Mouse (Mus musculus) liver, postnatal 0 days (tissue): Measurements from ENCODE around the gene Hcfc2. TPM values are rescaled to one million over a fixed set of nuclear protein-coding genes. Genes with fewer than 3 reads are reported as not detected.

Experiments used
- ATAC-seq: fragments of 200-750 bp; cut with Nextera tagmentation; 2 replicates; pipeline ENCODE4 v1.8.0; 2017; ENCODE audit warnings: mild to moderate bottlenecking, moderate library complexity
- DNase-seq: peaks from one replicate; pipeline ENCODE4 v3.0.0-alpha.2; 2016
- H3K27ac ChIP-seq: fragments of 300-500 bp; sonication (generic); 2 replicates; pipeline ENCODE4 v1.5.1; 2014; ENCODE audit warnings: antibody characterized with exemption, moderate library complexity, mild to moderate bottlenecking, low read depth
- H3K27me3 ChIP-seq: fragments of 300-500 bp; sonication (generic); 2 replicates; pipeline ENCODE4 v1.6.1; 2014; ENCODE audit warnings: low read length, control low read depth, mixed read lengths; ENCODE audit not compliant: insufficient read depth
- H3K36me3 ChIP-seq: fragments of 300-500 bp; sonication (generic); replicated peaks from 2 replicates; pipeline ENCODE4 v1.6.1; 2014; ENCODE audit warnings: mild to moderate bottlenecking, control low read depth, low read length, moderate library complexity, mixed read lengths; ENCODE audit not compliant: insufficient read depth
- H3K4me1 ChIP-seq: fragments of 300-500 bp; sonication (generic); 2 replicates; pipeline ENCODE4 v1.6.1; 2014; ENCODE audit warnings: antibody characterized with exemption, mild to moderate bottlenecking, control low read depth; ENCODE audit not compliant: insufficient read depth
- H3K4me2 ChIP-seq: fragments of 300-500 bp; sonication (generic); 2 replicates; pipeline ENCODE4 v1.6.1; 2014; ENCODE audit warnings: low read depth, mild to moderate bottlenecking, low read length, moderate library complexity, mixed read lengths
- H3K4me3 ChIP-seq: fragments of 300-500 bp; sonication (generic); 2 replicates; pipeline ENCODE4 v1.5.1; 2014; ENCODE audit warnings: low read depth, low read length
- H3K9ac ChIP-seq: fragments of 300-500 bp; sonication (generic); replicated peaks from 2 replicates; pipeline ENCODE4 v1.6.1; 2014; ENCODE audit warnings: mild to moderate bottlenecking, moderate library complexity
- H3K9me3 ChIP-seq: fragments of 300-500 bp; sonication (generic); 2 replicates; pipeline ENCODE4 v1.6.1; 2016; ENCODE audit warnings: mild to moderate bottlenecking, control low read depth, low read length, mixed read lengths
- CTCF ChIP-seq: sonication (generic); IDR thresholded peaks from 2 replicates; pipeline ENCODE4 v1.5.1; 2016; ENCODE audit warnings: antibody characterized with exemption, low read depth
- EP300 ChIP-seq: IDR thresholded peaks from 2 replicates; pipeline ENCODE4 v1.6.1; 2016; ENCODE audit warnings: antibody characterized with exemption, low read depth, mild to moderate bottlenecking
- WGBS: fragments of 180-500 bp; shearing (Covaris S2); extraction: QIAGEN DNeasy Blood & Tissue Kit; methylation state at CpG from one replicate; pipeline ENCODE4 v1.1.7; 2014; ENCODE audit not compliant: insufficient replicate concordance; 5-methylcytosine and 5-hydroxymethylcytosine counted together
- polyA plus RNA-seq: library from polyadenylated mRNA; unstranded; fragments of >200 nt; fragmentation: Nextera tagmentation; extraction: Ambion mirVana; gene quantifications from 2 replicates; pipeline ENCODE4 v1.2.1, GENCODE M21; 2015

Hcfc2 gene
- polyA plus RNA-seq, 1 experiment from 2014 or later, result 11.9 TPM

- H3K4me2 ChIP-seq, result peak overlapping the region; percentile 84
- H3K27me3 ChIP-seq, result no peaks in the 10 kb centered on the region
- peak overlapping the region; percentile 46 for H3K9ac ChIP-seq
- no peak for TF ChIP-seq CTCF
- ATAC-seq, result no peak
- H3K36me3 ChIP-seq, result peaks cover 44% of the 10 kb centered on the region
- peak overlapping the region; percentile 67 for H3K27ac ChIP-seq
- H3K4me3 ChIP-seq, result no peak overlapping the region
- WGBS, result 66% methylated on average over 9 of the region's 9 CpGs
- DNase-seq, result no peak
- H3K4me1 ChIP-seq, result peaks cover 51% of the 10 kb centered on the region
- H3K9me3 ChIP-seq, result no peaks in the 10 kb centered on the region
These were observed 65.3 kb downstream of the Hcfc2 start for GRCm38 (mm10) chr10:82761037-82761811.

- Histone ChIP-seq H3K36me3 (peaks cover 30% of the 10 kb centered on the region), H3K4me3 (peak overlapping the region; percentile 84), H3K27ac (peak overlapping the region; percentile 99), H3K9me3 (no peaks in the 10 kb centered on the region), H3K27me3 (no peaks in the 10 kb centered on the region), H3K9ac (peak overlapping the region; percentile 97), H3K4me2 (peak overlapping the region; percentile 84), H3K4me1 (peaks cover 43% of the 10 kb centered on the region)
- under 1% methylated on average over 29 of the region's 48 CpGs for WGBS
- ATAC-seq (peak; percentile 5), DNase-seq (peak; percentile 64)
- TF ChIP-seq EP300 (no peak), CTCF (no peak)
These were observed 67.1 kb downstream of the Hcfc2 start for GRCm38 (mm10) chr10:82762756-82763681.

- H3K9me3 ChIP-seq, result no peaks in the 10 kb centered on the region
- DNase-seq (peak; percentile 98), ATAC-seq (peak; percentile 95)
- peak within 1 kb of the TSS; percentile 84 for H3K4me2 ChIP-seq
- no peak for TF ChIP-seq EP300
- TF ChIP-seq CTCF, result no peak
- WGBS, result 2% methylated on average over 55 of the region's 68 CpGs
- H3K4me1 ChIP-seq, result peaks cover 37% of the 10 kb centered on the region
- no peaks in the 10 kb centered on the region for H3K27me3 ChIP-seq
- H3K9ac ChIP-seq, result peak within 1 kb of the TSS; percentile 97
- H3K36me3 ChIP-seq, result peaks cover 20% of the 10 kb centered on the region
- peak within 1 kb of the TSS; percentile 84 for H3K4me3 ChIP-seq
- H3K27ac ChIP-seq, result peak within 1 kb of the TSS; percentile 99
These were observed 68.1 kb downstream of the Hcfc2 start, which contains the start of gene Nfyb for GRCm38 (mm10) chr10:82763840-82764631. Gene Nfyb, minus strand, starts transcription at chr10:82764144.

- Histone ChIP-seq H3K9me3 (no peaks in the 10 kb centered on the region), H3K27me3 (no peaks in the 10 kb centered on the region), H3K4me3 (no peak overlapping the region), H3K4me2 (no peak overlapping the region), H3K36me3 (no peaks in the 10 kb centered on the region), H3K4me1 (peaks cover 8% of the 10 kb centered on the region), H3K27ac (no peak overlapping the region), H3K9ac (no peak overlapping the region)
- no peak for DNase-seq
- ATAC-seq, result no peak
- TF ChIP-seq EP300 (no peak), CTCF (no peak)
- 61% methylated on average over 9 of the region's 9 CpGs for WGBS
These were observed 72.9 kb downstream of the Hcfc2 start for GRCm38 (mm10) chr10:82768901-82769300.

- 61% methylated on average over 2 of the region's 2 CpGs for WGBS
- Histone ChIP-seq H3K27ac (no peak overlapping the region), H3K9me3 (no peaks in the 10 kb centered on the region), H3K9ac (no peak overlapping the region), H3K27me3 (no peaks in the 10 kb centered on the region), H3K4me2 (no peak overlapping the region), H3K4me1 (no peaks in the 10 kb centered on the region), H3K4me3 (no peak overlapping the region), H3K36me3 (no peaks in the 10 kb centered on the region)
- DNase-seq, result no peak
- TF ChIP-seq EP300, result no peak
- no peak for TF ChIP-seq CTCF
- ATAC-seq, result no peak
These were observed 74.8 kb downstream of the Hcfc2 start for GRCm38 (mm10) chr10:82770713-82771112.
